Mouse (Mus musculus) CH12.LX (cell line): ENCODE data around the gene Spag5. TPM values are rescaled to one million over a fixed set of nuclear protein-coding genes. Genes with fewer than 3 reads are reported as not detected.
A peak's percentile ranks its signal among the peaks of the same experiment; 100 is the strongest.

Source experiments
- DNase-seq: peaks from one replicate; pipeline ENCODE4 v3.0.0-alpha.2; 2013; ENCODE audit errors: extremely low read depth
- H3K27ac ChIP-seq: 2 replicates; pipeline ENCODE4 v1.5.1; 2012; ENCODE audit warnings: low read depth, mild to moderate bottlenecking, control low read depth, moderate library complexity; ENCODE audit not compliant: insufficient read depth
- H3K27me3 ChIP-seq: replicated peaks from 2 replicates; pipeline ENCODE3; 2012; ENCODE audit warnings: inconsistent platforms
- H3K36me3 ChIP-seq, 2 experiments: replicated peaks in 1 of 2; 2 replicates each; pipeline versions ENCODE3 to v1.6.1; 2012; ENCODE audit warnings: inconsistent platforms in 1 of 2, low read length in 1 of 2, mild to moderate bottlenecking in 1 of 2, mixed read lengths in 1 of 2, moderate library complexity in 1 of 2; ENCODE audit not compliant: control insufficient read depth in 1 of 2, insufficient read depth in 1 of 2
- H3K4me1 ChIP-seq, 2 experiments: 2 replicates each; pipeline ENCODE4 v1.6.1; 2012; ENCODE audit warnings: inconsistent platforms in 1 of 2, moderate library complexity in 1 of 2; ENCODE audit not compliant: insufficient read depth in 2 of 2, control insufficient read depth in 1 of 2
- H3K4me2 ChIP-seq: 2 replicates; pipeline ENCODE4 v1.6.1; 2012; ENCODE audit warnings: low read depth, mild to moderate bottlenecking, control low read depth; ENCODE audit not compliant: poor library complexity, insufficient read depth, severe bottlenecking
- H3K4me3 ChIP-seq, 3 experiments: fragments of 150-350 bp in 1 of 3; sonication (generic) in 1 of 3; replicated peaks in 1 of 3; 2 replicates each; pipeline versions ENCODE3 to v1.5.1; 2011 to 2012; ENCODE audit warnings: low read depth in 2 of 3, low read length in 2 of 3, mild to moderate bottlenecking in 2 of 3, moderate library complexity in 2 of 3, control low read depth in 1 of 3, improper control_type of control experiment in 1 of 3, inconsistent platforms in 1 of 3, mixed read lengths in 1 of 3; ENCODE audit not compliant: poor library complexity in 1 of 3
- H3K79me2 ChIP-seq: replicated peaks from 2 replicates; pipeline ENCODE4 v1.6.1; 2012; ENCODE audit warnings: mild to moderate bottlenecking, moderate library complexity; ENCODE audit not compliant: control insufficient read depth, poor library complexity, insufficient read depth, severe bottlenecking; ENCODE audit errors: extremely low read depth
- H3K9ac ChIP-seq: 2 replicates; pipeline ENCODE4 v1.6.1; 2012; ENCODE audit warnings: low read depth, mild to moderate bottlenecking, control low read depth, moderate library complexity; ENCODE audit not compliant: insufficient read depth
- H3K9me3 ChIP-seq: replicated peaks from 2 replicates; pipeline ENCODE3; 2012; ENCODE audit warnings: low read length, inconsistent platforms, mixed read lengths
- CHD1 ChIP-seq: IDR thresholded peaks from 2 replicates; pipeline ENCODE4 v1.6.1; 2012; ENCODE audit warnings: low read depth, low read length, improper control_type of control experiment, inconsistent platforms
- CHD2 ChIP-seq: IDR thresholded peaks from 2 replicates; pipeline ENCODE4 v1.6.1; 2011; ENCODE audit warnings: low read length, improper control_type of control experiment
- ELF1 ChIP-seq: IDR thresholded peaks from 2 replicates; pipeline ENCODE4 v1.6.1; 2014; ENCODE audit warnings: low read depth, mild to moderate bottlenecking, inconsistent platforms, low read length, improper control_type of control experiment
- EP300 ChIP-seq: IDR thresholded peaks from 2 replicates; pipeline ENCODE4 v1.6.1; 2011; ENCODE audit warnings: low read length, improper control_type of control experiment
- HCFC1 ChIP-seq: IDR thresholded peaks from 2 replicates; pipeline ENCODE4 v1.6.1; 2012; ENCODE audit warnings: low read depth, mild to moderate bottlenecking, inconsistent platforms, low read length, improper control_type of control experiment
- JUND ChIP-seq: conservative IDR thresholded peaks from 2 replicates; pipeline ENCODE4 v1.6.1; 2011; ENCODE audit warnings: low read depth, low read length, improper control_type of control experiment
- KAT2A ChIP-seq: IDR thresholded peaks from 2 replicates; pipeline ENCODE4 v1.6.1; 2012; ENCODE audit warnings: low read length, improper control_type of control experiment, inconsistent platforms; ENCODE audit not compliant: insufficient replicate concordance
- MAX ChIP-seq: IDR thresholded peaks from 2 replicates; pipeline ENCODE4 v1.6.1; 2011; ENCODE audit warnings: low read length, improper control_type of control experiment
- MEF2A ChIP-seq: IDR thresholded peaks from 2 replicates; pipeline ENCODE4 v1.6.1; 2014; ENCODE audit warnings: low read depth, mild to moderate bottlenecking, inconsistent platforms, low read length, improper control_type of control experiment, borderline replicate concordance
- MXI1 ChIP-seq: IDR thresholded peaks from 2 replicates; pipeline ENCODE4 v1.6.1; 2011; ENCODE audit warnings: mild to moderate bottlenecking, low read depth, low read length, improper control_type of control experiment
- POLR2A ChIP-seq: IDR thresholded peaks from 2 replicates; pipeline ENCODE4 v1.6.1; 2011; ENCODE audit warnings: low read depth, mild to moderate bottlenecking, improper control_type of control experiment, low read length
- SIN3A ChIP-seq: IDR thresholded peaks from 2 replicates; pipeline ENCODE4 v1.6.1; 2012; ENCODE audit warnings: low read length, improper control_type of control experiment, inconsistent platforms
- TCF12 ChIP-seq: IDR thresholded peaks from 2 replicates; pipeline ENCODE4 v1.6.1; 2014; ENCODE audit warnings: low read depth, mild to moderate bottlenecking, inconsistent platforms, low read length, improper control_type of control experiment
- UBTF ChIP-seq: IDR thresholded peaks from 2 replicates; pipeline ENCODE4 v1.6.1; 2012; ENCODE audit warnings: low read depth, mild to moderate bottlenecking, inconsistent platforms, low read length, improper control_type of control experiment, moderate library complexity
- ZKSCAN1 ChIP-seq: IDR thresholded peaks from 2 replicates; pipeline ENCODE4 v1.6.1; 2012; ENCODE audit warnings: low read depth, inconsistent platforms, low read length, improper control_type of control experiment, borderline replicate concordance
- ZNF384 ChIP-seq: IDR thresholded peaks from 2 replicates; pipeline ENCODE4 v1.6.1; 2012; ENCODE audit warnings: low read depth, low read length, improper control_type of control experiment, inconsistent platforms
- dilution Hi-C: fragments of 300-500 bp; cut with MboI; formaldehyde crosslinking; loops from 2 replicates; pipeline ENCODE4 v1.14.3; 2020; ENCODE audit warnings: low sequenced_read_pairs; ENCODE audit not compliant: extremely low pct_unique_long_range_greater_than_20kb, extremely low pct_ligation_motif_present
- in situ Hi-C: fragments of 300-500 bp; cut with MboI; formaldehyde crosslinking; loops from 3 replicates; pipeline ENCODE4 v1.14.3; 2019; ENCODE audit warnings: low sequenced_read_pairs, low pct_ligation_motif_present, low pct_unique_long_range_greater_than_20kb, mixed read lengths
- polyA plus RNA-seq: library from polyadenylated mRNA; unstranded; fragments of >175 nt; gene quantifications from 2 replicates; pipeline ENCODE4 v1.2.1, GENCODE M21; 2012; ENCODE audit warnings: low read depth; ENCODE audit not compliant: insufficient read length
- total RNA-seq, 2 experiments: library from RNA; depleted of rRNA; stranded (reverse); fragments of 300-350 nt in 1 of 2; fragments of >200 nt in 1 of 2; gene quantifications; 2 replicates each; pipeline ENCODE4 v1.2.3; 2012 to 2014

The Spag5 gene
- total and polyA plus RNA-seq, 3 experiments: 47.7 to 92.3 (median 57.0) TPM

DNA sequence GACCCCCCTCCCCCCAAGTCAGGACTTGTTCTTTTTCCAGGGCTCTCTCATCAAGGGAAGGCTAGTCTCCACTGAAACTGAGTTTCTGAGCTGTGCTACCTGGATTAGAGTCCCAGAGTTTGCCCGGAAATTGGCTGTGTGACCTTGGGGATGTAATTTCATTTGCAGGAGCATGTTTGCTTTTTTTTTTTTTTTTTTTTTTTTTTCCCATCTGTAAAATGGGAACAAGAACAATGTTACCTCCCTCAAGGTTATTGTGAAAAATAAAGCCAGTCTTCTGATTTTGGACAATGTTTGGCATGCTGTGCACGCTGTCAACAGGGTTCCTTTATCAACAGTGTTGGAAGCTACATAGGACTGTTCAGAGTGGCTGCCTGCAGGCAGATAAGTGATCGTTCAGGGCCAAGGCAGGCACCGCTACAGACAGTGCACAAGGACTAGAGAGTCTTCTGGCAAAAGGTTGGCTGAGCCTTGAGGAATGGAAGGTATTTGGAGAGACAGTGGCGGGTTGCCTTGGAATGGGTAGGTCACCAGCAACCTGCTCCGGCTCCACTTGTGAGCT lies 43.1 kb downstream of the Spag5 start:
- in situ Hi-C loops (no loop called here), dilution Hi-C loops (no loop called here)
- H3K27me3 ChIP-seq: no peaks in the 10 kb centered on the region
- DNase-seq: no peak
- H3K9ac ChIP-seq: peak overlapping the region; percentile 91
- peak overlapping the region; percentile 77 for H3K4me2 ChIP-seq
- peak overlapping the region; percentile 64 for H3K27ac ChIP-seq
- peak overlapping the region; percentile 73 to 86 (median 75) for H3K4me3 ChIP-seq
- H3K36me3 ChIP-seq: peaks cover 28 to 46% of the 10 kb centered on the region in 2 experiments
- H3K4me1 ChIP-seq: peaks cover 30 to 54% of the 10 kb centered on the region in 2 experiments
- H3K9me3 ChIP-seq: no peaks in the 10 kb centered on the region
- TF ChIP-seq HCFC1 (no peak), CHD2 (0 out of 2 replicates have a peak, but pooled peaks have one; percentile 4), ZKSCAN1 (no peak), ZNF384 (peak; percentile 82), MAX (peak; percentile 30; the same call in 1 of the 2 replicates), JUND (no peak), SIN3A (peak; percentile 18), UBTF (peak; percentile 3; the same call in 1 of the 2 replicates), EP300 (0 out of 2 replicates have a peak, but pooled peaks have one; percentile 5), MXI1 (peak; percentile 47; the same call in 1 of the 2 replicates)
- H3K79me2 ChIP-seq: peaks cover 8% of the 10 kb centered on the region

DNA sequence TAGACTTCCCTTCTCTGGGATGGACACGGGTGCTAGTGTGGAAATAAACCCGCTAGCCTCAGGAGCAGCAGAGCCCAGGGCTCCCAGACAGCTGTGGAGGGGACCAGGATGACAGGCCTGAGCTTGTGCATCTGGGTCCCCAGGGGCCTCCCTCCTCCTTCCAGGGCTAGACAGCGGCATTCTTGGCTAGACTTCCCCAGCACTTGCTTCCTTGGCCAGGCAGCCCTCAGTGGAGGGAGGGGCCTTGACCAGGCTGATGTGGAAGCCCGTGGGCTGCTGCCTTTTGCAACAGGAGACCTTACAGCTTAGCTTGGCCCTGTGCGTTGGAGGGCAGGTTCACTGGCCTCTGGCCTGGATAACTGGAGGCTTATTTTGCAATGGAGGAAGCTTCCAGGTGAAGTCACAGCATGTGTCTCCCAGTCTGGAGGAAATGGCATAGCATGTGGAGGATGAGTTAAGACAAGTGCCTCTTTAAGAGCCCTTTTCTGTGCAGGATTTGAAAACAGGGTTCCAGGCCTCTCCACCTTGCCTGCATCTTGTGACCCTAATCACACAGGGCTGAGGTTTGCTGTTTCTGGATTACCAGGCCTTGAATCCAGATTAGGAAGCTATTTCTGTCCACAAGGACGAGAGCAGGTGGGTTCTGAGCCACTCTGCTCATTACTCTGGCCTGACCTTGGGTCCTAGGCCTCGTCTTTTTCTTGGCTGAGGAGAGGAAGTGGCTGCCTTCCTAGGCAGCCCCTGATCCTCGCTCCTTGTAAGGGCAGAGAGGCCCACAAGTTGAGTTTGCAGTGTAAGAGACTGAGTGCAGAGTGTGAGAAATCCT lies 43.8 kb downstream of the Spag5 start:
- peak overlapping the region; percentile 77 for H3K4me2 ChIP-seq
- H3K4me1 ChIP-seq: peaks cover 35 to 61% of the 10 kb centered on the region in 2 experiments
- peaks cover 8% of the 10 kb centered on the region for H3K79me2 ChIP-seq
- in situ Hi-C loops: no loop called here
- TF ChIP-seq KAT2A (0 out of 2 replicates have a peak, but pooled peaks have one; percentile 24), CHD1 (peak; percentile 91; the same call in 1 of the 2 replicates), TCF12 (peak; percentile 64; the same call in 1 of the 2 replicates), MEF2A (peak; percentile 34), POLR2A (no peak), MAX (0 out of 2 replicates have a peak, but pooled peaks have one; percentile 8), UBTF (0 out of 2 replicates have a peak, but pooled peaks have one; percentile 14), ELF1 (no peak; the same call in 1 of the 2 replicates), CHD2 (no peak)
- H3K9me3 ChIP-seq: no peaks in the 10 kb centered on the region
- dilution Hi-C loops: no loop called here
- H3K36me3 ChIP-seq: peaks cover 22 to 44% of the 10 kb centered on the region in 2 experiments
- peak overlapping the region; percentile 64 for H3K27ac ChIP-seq
- peak overlapping the region; percentile 38 to 75 (median 73) for H3K4me3 ChIP-seq
- no peak for DNase-seq
- H3K27me3 ChIP-seq: no peaks in the 10 kb centered on the region
- H3K9ac ChIP-seq: peak overlapping the region; percentile 91
